Mouse (Mus musculus) bone marrow, adult 2 months (tissue): ENCODE results near the gene Tacc2. TPM values are rescaled to one million over a fixed set of nuclear protein-coding genes. Genes with fewer than 3 reads are reported as not detected.

Experiments
- H3K27ac ChIP-seq: fragments of 200-500 bp; 2 replicates; pipeline ENCODE4 v1.5.1; 2012; ENCODE audit warnings: low read depth, mild to moderate bottlenecking, control low read depth, inconsistent platforms, low read length; ENCODE audit not compliant: control insufficient read depth, poor library complexity, insufficient read depth
- H3K4me1 ChIP-seq: fragments of 200-500 bp; 2 replicates; pipeline ENCODE4 v1.6.1; 2011; ENCODE audit warnings: low read length; ENCODE audit not compliant: control insufficient read depth, insufficient read depth
- H3K4me3 ChIP-seq: fragments of 200-500 bp; replicated peaks from 2 replicates; pipeline ENCODE3; 2011; ENCODE audit warnings: mild to moderate bottlenecking, low read depth, low read length, control low read depth; ENCODE audit not compliant: control insufficient read depth
- CTCF ChIP-seq: fragments of 200-500 bp; IDR thresholded peaks from 2 replicates; pipeline ENCODE4 v1.5.1; 2011; ENCODE audit warnings: low read length, control low read depth; ENCODE audit not compliant: control insufficient read depth, insufficient read depth
- POLR2A ChIP-seq: fragments of 200-500 bp; IDR thresholded peaks from 2 replicates; pipeline ENCODE4 v1.6.1; 2011; ENCODE audit warnings: low read depth, mild to moderate bottlenecking, control low read depth, low read length, borderline replicate concordance; ENCODE audit not compliant: control insufficient read depth
- WGBS: fragments of 180-500 bp; shearing (Covaris S2); methylation state at CpG from one replicate; pipeline ENCODE4 v1.1.7; 2018; 5-methylcytosine and 5-hydroxymethylcytosine counted together
- polyA plus RNA-seq: library from polyadenylated mRNA; stranded (reverse); fragments of >200 nt; gene quantifications from 2 replicates; pipeline ENCODE4 v1.2.4, GENCODE M21; 2011; ENCODE audit warnings: low replicate concordance; ENCODE audit not compliant: missing spikeins, insufficient read depth, insufficient read length

The Tacc2 gene
- polyA plus RNA-seq, 1 experiment: 12.0 TPM

DNA sequence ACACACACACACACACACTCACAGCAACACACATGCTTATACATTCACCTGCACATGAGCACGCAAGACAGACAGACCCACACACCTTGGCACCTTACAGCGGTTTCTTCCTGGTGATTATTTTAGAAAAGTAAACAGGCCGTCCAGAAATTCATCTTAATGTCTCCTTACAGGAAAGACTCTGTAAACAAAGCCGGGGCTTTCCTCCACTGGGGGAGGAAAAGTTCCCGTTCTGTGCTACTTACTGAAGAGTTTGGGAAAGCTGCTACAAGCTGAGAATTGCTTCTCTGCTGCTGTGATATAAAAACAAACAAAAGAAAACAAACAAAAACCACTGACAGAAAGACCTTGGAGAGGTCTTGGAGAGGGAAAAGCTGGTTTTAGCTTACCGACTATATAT, 231.5 kb downstream of the Tacc2 start:
- TF ChIP-seq CTCF (no peak), POLR2A (no peak)
- Histone ChIP-seq H3K4me3 (no peak overlapping the region), H3K4me1 (no peaks in the 10 kb centered on the region), H3K27ac (no peak overlapping the region)
- 66% methylated on average over 6 of the region's 6 CpGs for WGBS

DNA sequence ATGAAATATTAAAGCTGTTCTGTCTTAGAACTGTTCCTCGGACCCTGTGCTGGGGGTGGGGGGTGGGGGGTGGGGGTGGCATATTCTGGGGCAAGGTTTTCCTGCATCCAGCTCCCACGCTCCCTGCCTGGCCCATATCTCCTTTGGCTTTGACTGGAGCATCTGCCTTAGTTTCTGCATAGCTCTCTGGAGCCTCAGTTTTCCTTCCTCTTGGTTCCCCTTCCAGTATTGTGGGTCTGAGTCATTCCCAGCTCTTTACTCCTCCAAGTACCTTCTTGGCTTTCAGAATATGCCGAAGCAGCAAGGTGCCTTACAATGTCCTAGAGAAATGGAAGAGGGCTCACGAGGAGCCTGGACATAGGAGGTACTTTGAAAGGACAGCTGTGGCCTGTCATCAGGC, 233.0 kb downstream of the Tacc2 start:
- no peak overlapping the region for H3K27ac ChIP-seq
- TF ChIP-seq POLR2A (no peak), CTCF (no peak)
- 69% methylated on average over 4 of the region's 4 CpGs for WGBS

DNA sequence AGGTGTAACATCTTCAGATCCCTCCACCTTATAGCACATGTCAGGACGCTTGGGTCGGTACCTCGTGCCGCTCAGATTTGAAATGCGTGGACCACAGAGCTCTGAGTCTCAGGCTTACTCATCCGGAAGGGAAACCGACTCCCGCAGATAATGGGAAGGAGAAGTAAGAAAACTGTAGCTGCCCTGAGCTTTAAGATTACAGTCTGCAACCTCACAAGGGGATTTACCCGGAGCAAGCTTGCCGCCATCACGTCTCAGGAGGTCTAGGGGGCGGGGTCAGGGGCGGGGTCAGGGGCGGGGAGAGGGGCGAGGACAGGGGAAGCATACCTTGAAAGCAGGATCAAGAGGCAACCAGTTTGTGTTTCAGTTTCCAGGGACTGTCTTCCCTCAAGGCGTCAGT, 235.2 kb downstream of the Tacc2 start:
- peak overlapping the region; percentile 22 for H3K4me3 ChIP-seq
- H3K4me1 ChIP-seq: no peaks in the 10 kb centered on the region; the same call in 1 of the 2 replicates
- no peak for TF ChIP-seq POLR2A
- TF ChIP-seq CTCF: no peak
- WGBS: 41% methylated on average over 16 of the region's 16 CpGs
- no peak overlapping the region for H3K27ac ChIP-seq

More for the DNA sequence above, 233.0 kb downstream of the Tacc2 start:
- Histone ChIP-seq H3K4me3 (no peak overlapping the region), H3K4me1 (no peaks in the 10 kb centered on the region)

Other genes with a start within 250 kb of the Tacc2 start
- gene Ate1, start 57.1 kb upstream of the Tacc2 start, polyA plus RNA-seq: 11.9 and 13.7 TPM in 2 replicates
- 63.4 and 84.2 TPM in 2 replicates for gene Nsmce4a, start 4.3 kb upstream of the Tacc2 start, polyA plus RNA-seq
- 1.4 TPM in 1 of 2 replicates, not detected in the other for gene Btbd16, start 196.6 kb downstream of the Tacc2 start, polyA plus RNA-seq